Mouse (Mus musculus) G1E (cell line): ENCODE results near the gene Arhgdib.

Source experiments
- CTCF ChIP-seq: IDR thresholded peaks from 2 replicates; pipeline ENCODE4 v1.5.1; 2012; ENCODE audit warnings: low read depth, low read length, inconsistent platforms, mixed read lengths
- GATA1 ChIP-seq: IDR thresholded peaks from 2 replicates; pipeline ENCODE4 v1.6.1; 2012; ENCODE audit warnings: borderline replicate concordance, low read length, inconsistent platforms, mixed read lengths

- TF ChIP-seq CTCF (no peak), GATA1 (no peak)
Observed at GRCm38 (mm10) chr6:136936361-136936760, 5.3 kb downstream of the Arhgdib start.
